Mouse (Mus musculus) heart, embryonic 14.5 days (tissue): ENCODE results near the gene Cacnb4. TPM values are rescaled to one million over a fixed set of nuclear protein-coding genes. Genes with fewer than 3 reads are reported as not detected.

ENCODE experiments used
- ATAC-seq: fragments of 200-750 bp; cut with Nextera tagmentation; 2 replicates; pipeline ENCODE4 v1.8.0; 2017; ENCODE audit warnings: low read depth, moderate TSS enrichment; ENCODE audit not compliant: insufficient number of reproducible peaks, insufficient read depth, low FRiP score
- H3K27ac ChIP-seq, 2 experiments: fragments of 200-500 bp in 1 of 2; fragments of 300-500 bp in 1 of 2; sonication (generic) in 1 of 2; replicated peaks in 1 of 2; 2 replicates each; pipeline ENCODE4 v1.5.1; 2012 to 2014; ENCODE audit warnings: low read depth in 2 of 2, low read length in 2 of 2, control low read depth in 1 of 2, mild to moderate bottlenecking in 1 of 2, mixed read lengths in 1 of 2; ENCODE audit not compliant: control insufficient read depth in 1 of 2, insufficient read depth in 1 of 2
- H3K27me3 ChIP-seq: fragments of 300-500 bp; sonication (generic); 2 replicates; pipeline ENCODE4 v1.6.1; 2014; ENCODE audit warnings: mild to moderate bottlenecking, low read length, control low read depth; ENCODE audit not compliant: control insufficient read depth, insufficient read depth
- H3K36me3 ChIP-seq: fragments of 300-500 bp; sonication (generic); 2 replicates; pipeline ENCODE4 v1.6.1; 2014; ENCODE audit warnings: mild to moderate bottlenecking, control low read depth, low read length, mixed read lengths; ENCODE audit not compliant: control insufficient read depth, insufficient read depth
- H3K4me1 ChIP-seq, 2 experiments: fragments of 200-500 bp in 1 of 2; fragments of 300-500 bp in 1 of 2; sonication (generic) in 1 of 2; 2 replicates each; pipeline ENCODE4 v1.6.1; 2012 to 2014; ENCODE audit warnings: low read length in 2 of 2, control low read depth in 1 of 2, mixed read lengths in 1 of 2; ENCODE audit not compliant: control insufficient read depth in 2 of 2, insufficient read depth in 2 of 2
- H3K4me2 ChIP-seq: fragments of 300-500 bp; sonication (generic); 2 replicates; pipeline ENCODE4 v1.6.1; 2014; ENCODE audit warnings: mild to moderate bottlenecking, low read length
- H3K4me3 ChIP-seq, 2 experiments: fragments of 200-500 bp in 1 of 2; fragments of 300-500 bp in 1 of 2; sonication (generic) in 1 of 2; 2 replicates each; pipeline ENCODE4 v1.5.1; 2012 to 2014; ENCODE audit warnings: low read length in 2 of 2, mild to moderate bottlenecking in 2 of 2, control low read depth in 1 of 2, low read depth in 1 of 2, moderate library complexity in 1 of 2; ENCODE audit not compliant: control insufficient read depth in 1 of 2, insufficient read depth in 1 of 2
- H3K9ac ChIP-seq: fragments of 300-500 bp; sonication (generic); 2 replicates; pipeline ENCODE4 v1.6.1; 2014; ENCODE audit warnings: mild to moderate bottlenecking, low read length
- H3K9me3 ChIP-seq: fragments of 300-500 bp; sonication (generic); 2 replicates; pipeline ENCODE4 v1.6.1; 2016; ENCODE audit warnings: low read length, control low read depth; ENCODE audit not compliant: control insufficient read depth
- WGBS: fragments of 180-500 bp; shearing (Covaris S2); extraction: QIAGEN DNeasy Blood & Tissue Kit; methylation state at CpG from one replicate; pipeline ENCODE4 v1.1.7; 2014; 5-methylcytosine and 5-hydroxymethylcytosine counted together
- polyA plus RNA-seq: library from polyadenylated mRNA; unstranded; fragments of >200 nt; fragmentation: Nextera tagmentation; extraction: Ambion mirVana; gene quantifications from 2 replicates; pipeline ENCODE4 v1.2.1, GENCODE M21; 2014

Cacnb4 gene
- polyA plus RNA-seq, 1 experiment from 2014 or later = 0.43 TPM

DNA sequence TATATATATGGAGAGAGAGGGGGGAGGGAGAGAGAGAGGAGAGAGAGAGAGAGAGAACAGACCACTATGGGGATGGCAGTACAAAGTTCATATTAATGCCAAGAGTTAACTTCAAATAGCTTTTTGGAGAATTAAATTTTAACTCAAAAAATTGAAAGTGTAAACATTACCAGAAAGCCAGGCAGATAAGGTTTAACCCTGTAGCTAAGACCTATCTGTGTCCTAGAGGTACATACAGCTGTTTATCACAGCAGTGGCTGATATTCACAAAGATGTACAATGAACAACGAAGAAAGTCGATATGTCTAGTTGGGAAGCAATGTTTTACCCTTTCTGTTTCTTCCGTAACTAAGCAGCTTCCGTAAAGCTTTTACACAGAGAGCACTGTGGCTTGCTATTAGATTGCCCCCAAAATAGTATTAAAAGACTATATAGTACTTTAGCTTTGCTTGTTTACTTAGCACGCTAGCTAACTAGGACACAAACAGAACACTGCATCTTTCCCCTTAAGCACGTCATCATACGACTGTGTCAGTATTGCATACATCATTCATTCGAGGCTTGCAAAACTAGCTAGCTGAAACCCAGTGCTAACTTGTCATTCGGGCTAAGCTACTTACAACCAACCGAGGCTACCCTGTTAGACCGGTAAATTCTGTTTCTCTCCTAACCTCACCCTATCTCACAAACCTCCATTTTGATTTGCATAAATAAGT, 72.5 kb downstream of the Cacnb4 start:
- no peak overlapping the region for H3K9ac ChIP-seq
- WGBS = 91% methylated on average over 11 of the region's 11 CpGs
- no peak overlapping the region for H3K4me3 ChIP-seq
- no peaks in the 10 kb centered on the region for H3K36me3 ChIP-seq
- H3K9me3 ChIP-seq = no peaks in the 10 kb centered on the region
- no peak for ATAC-seq
- no peak overlapping the region for H3K27ac ChIP-seq
- H3K4me2 ChIP-seq = no peak overlapping the region
- H3K27me3 ChIP-seq = no peaks in the 10 kb centered on the region
- H3K4me1 ChIP-seq = peaks cover 6 to 7% of the 10 kb centered on the region in 2 experiments; a peak in 3 of 4 replicates

- H3K9me3 ChIP-seq = no peaks in the 10 kb centered on the region
- H3K4me1 ChIP-seq = peaks cover 6 to 7% of the 10 kb centered on the region in 2 experiments; a peak in 3 of 4 replicates
- no peaks in the 10 kb centered on the region for H3K36me3 ChIP-seq
- H3K27me3 ChIP-seq = no peaks in the 10 kb centered on the region
- no peak overlapping the region for H3K27ac ChIP-seq
- ATAC-seq = peak; percentile 43; the same call in 1 of the 2 replicates
- H3K4me2 ChIP-seq = no peak overlapping the region; the same call in 1 of the 2 replicates
- WGBS = 21% methylated on average over 6 of the region's 6 CpGs
- H3K4me3 ChIP-seq = no peak overlapping the region
- no peak overlapping the region for H3K9ac ChIP-seq
Observed at GRCm38 (mm10) chr2:52603421-52603820, 73.2 kb downstream of the Cacnb4 start.

- WGBS = 89% methylated on average over 8 of the region's 8 CpGs
- ATAC-seq = no peak
- H3K9me3 ChIP-seq = no peaks in the 10 kb centered on the region
- no peak overlapping the region for H3K4me3 ChIP-seq
- H3K27me3 ChIP-seq = no peaks in the 10 kb centered on the region
- H3K4me2 ChIP-seq = no peak overlapping the region; the same call in 1 of the 2 replicates
- H3K4me1 ChIP-seq = peaks cover 6 to 7% of the 10 kb centered on the region in 2 experiments; a peak in 3 of 4 replicates
- 0 out of 4 replicates have a peak overlapping the region, but pooled peaks of 1 of the 2 experiments have one; percentile 0 for H3K27ac ChIP-seq
- no peaks in the 10 kb centered on the region for H3K36me3 ChIP-seq
- H3K9ac ChIP-seq = no peak overlapping the region
Observed at GRCm38 (mm10) chr2:52602921-52603320, 73.7 kb downstream of the Cacnb4 start.

GRCm38 (mm10) chr2:52602228-52602627, 74.4 kb downstream of the Cacnb4 start:
- H3K27me3 ChIP-seq = no peaks in the 10 kb centered on the region
- WGBS = 86% methylated on average over 2 of the region's 2 CpGs
- H3K9me3 ChIP-seq = no peaks in the 10 kb centered on the region
- H3K4me2 ChIP-seq = no peak overlapping the region
- H3K9ac ChIP-seq = no peak overlapping the region
- no peak for ATAC-seq
- H3K4me1 ChIP-seq = peaks cover 6 to 7% of the 10 kb centered on the region in 2 experiments; a peak in 3 of 4 replicates
- no peaks in the 10 kb centered on the region for H3K36me3 ChIP-seq
- no peak overlapping the region for H3K27ac ChIP-seq
- H3K4me3 ChIP-seq = no peak overlapping the region

DNA sequence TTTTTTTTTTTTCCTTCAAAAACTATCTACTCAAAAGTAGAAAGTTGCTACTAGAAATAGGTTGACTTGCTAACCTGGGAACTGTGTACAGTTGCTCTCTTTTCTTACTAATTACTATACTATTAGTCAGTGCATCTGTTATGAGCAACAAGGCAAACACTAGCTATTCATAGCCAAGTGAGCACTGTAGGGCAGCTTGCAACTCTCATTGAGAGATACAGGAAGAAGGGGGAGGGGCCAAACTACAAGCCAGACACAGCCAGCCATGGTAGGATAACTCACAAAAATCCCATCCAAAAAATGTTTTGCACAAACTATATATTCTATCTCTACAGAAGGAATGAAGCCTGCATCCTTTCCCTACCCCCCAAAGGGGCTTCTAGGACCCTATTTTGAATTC, 79.1 kb downstream of the Cacnb4 start:
- no peak overlapping the region for H3K27ac ChIP-seq
- no peak overlapping the region for H3K9ac ChIP-seq
- H3K4me3 ChIP-seq = no peak overlapping the region
- no peaks in the 10 kb centered on the region for H3K4me1 ChIP-seq
- H3K27me3 ChIP-seq = no peaks in the 10 kb centered on the region
- no peak for ATAC-seq
- no peaks in the 10 kb centered on the region for H3K36me3 ChIP-seq
- H3K9me3 ChIP-seq = no peaks in the 10 kb centered on the region
- no peak overlapping the region for H3K4me2 ChIP-seq

DNA sequence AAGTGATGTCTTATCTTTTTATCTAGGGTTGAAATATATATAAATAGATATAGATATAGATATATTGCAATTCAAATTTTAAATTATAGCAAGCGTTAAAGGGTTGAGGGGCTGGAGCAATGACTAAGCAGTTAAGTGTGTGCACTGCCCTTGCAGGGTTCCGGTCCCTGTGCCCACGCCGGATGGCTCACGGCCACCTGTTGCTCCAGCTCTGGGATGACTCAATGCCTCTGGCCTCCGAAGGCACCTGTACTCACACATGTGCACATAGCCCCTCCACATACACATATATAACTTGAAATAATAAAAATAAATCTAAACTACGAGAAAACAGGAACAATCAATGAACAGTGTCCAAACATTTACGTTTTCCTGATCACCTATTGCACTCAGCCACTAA, 82.8 kb downstream of the Cacnb4 start:
- no peak overlapping the region for H3K9ac ChIP-seq
- peaks cover 11 to 12% of the 10 kb centered on the region in 2 experiments for H3K4me1 ChIP-seq
- H3K4me3 ChIP-seq = no peak overlapping the region
- no peaks in the 10 kb centered on the region for H3K27me3 ChIP-seq
- no peaks in the 10 kb centered on the region for H3K36me3 ChIP-seq
- WGBS = 93% methylated on average over 8 of the region's 8 CpGs
- no peak overlapping the region for H3K27ac ChIP-seq
- no peak overlapping the region for H3K4me2 ChIP-seq
- ATAC-seq = no peak
- no peaks in the 10 kb centered on the region for H3K9me3 ChIP-seq

- 58% methylated on average over 5 of the region's 5 CpGs for WGBS
- Histone ChIP-seq H3K4me2 (no peak overlapping the region), H3K4me3 (no peak overlapping the region), H3K27ac (no peak overlapping the region), H3K9ac (no peak overlapping the region), H3K36me3 (no peaks in the 10 kb centered on the region), H3K4me1 (peaks cover 11 to 12% of the 10 kb centered on the region in 2 experiments), H3K27me3 (no peaks in the 10 kb centered on the region), H3K9me3 (no peaks in the 10 kb centered on the region)
- ATAC-seq = no peak
Observed at GRCm38 (mm10) chr2:52593260-52593659, 83.4 kb downstream of the Cacnb4 start.

DNA sequence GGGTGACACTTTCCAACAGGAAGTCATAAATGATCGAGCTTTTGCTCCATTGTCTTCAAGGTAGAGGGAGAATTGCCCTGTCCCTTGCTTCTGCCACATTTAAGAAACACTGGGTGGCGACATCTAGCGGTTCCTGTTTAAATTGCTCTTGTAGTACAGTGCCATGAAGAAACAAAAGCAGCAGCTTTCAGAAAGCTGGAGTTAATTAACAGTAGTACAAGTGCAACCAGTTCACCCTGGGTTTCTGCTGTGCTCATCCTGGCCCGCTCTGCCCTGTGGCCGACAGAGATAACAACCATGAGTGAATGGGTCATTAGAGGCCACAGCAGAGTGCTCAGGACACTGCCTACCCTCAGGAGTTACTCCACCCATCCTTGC, 85.7 kb downstream of the Cacnb4 start:
- 0% methylated on average over 5 of the region's 5 CpGs for WGBS
- Histone ChIP-seq H3K4me1 (peaks cover 11 to 12% of the 10 kb centered on the region in 2 experiments), H3K4me3 (no peak overlapping the region), H3K27ac (peak overlapping the region; percentile 60 to 78; a peak in 3 of 4 replicates), H3K9me3 (no peaks in the 10 kb centered on the region), H3K9ac (peak overlapping the region; percentile 59), H3K4me2 (peak overlapping the region; percentile 61), H3K27me3 (no peaks in the 10 kb centered on the region), H3K36me3 (no peaks in the 10 kb centered on the region)
- ATAC-seq = no peak
